Mouse (Mus musculus) MEL-GATA-1-ER (cell line): ENCODE measurements around the gene Prep.

Source experiments
- DNase-seq: peaks from one replicate; pipeline ENCODE4 v3.0.0-alpha.2; 2012; ENCODE audit warnings: low read depth; ENCODE audit errors: extremely low read depth

Gene Prep

GRCm38 (mm10) chr10:45114462-45114861 lies 47.5 kb downstream of the Prep start:
- no peak for DNase-seq

- no peak for DNase-seq
Observed at GRCm38 (mm10) chr10:45116832-45117231, 49.8 kb downstream of the Prep start.

GRCm38 (mm10) chr10:45118389-45118788 lies 51.4 kb downstream of the Prep start:
- no peak for DNase-seq

- no peak for DNase-seq
Observed at GRCm38 (mm10) chr10:45121637-45122036, 54.6 kb downstream of the Prep start.

GRCm38 (mm10) chr10:45122476-45122875 lies 55.5 kb downstream of the Prep start:
- no peak for DNase-seq

- no peak for DNase-seq
Observed at GRCm38 (mm10) chr10:45123011-45123410, 56.0 kb downstream of the Prep start.

- no peak for DNase-seq
Observed at GRCm38 (mm10) chr10:45129105-45129504, 62.1 kb downstream of the Prep start.

- peak; percentile 65 for DNase-seq
Observed at GRCm38 (mm10) chr10:45130004-45130403, 63.0 kb downstream of the Prep start.

- DNase-seq, result no peak
Observed at GRCm38 (mm10) chr10:45132371-45132770, 65.4 kb downstream of the Prep start.

GRCm38 (mm10) chr10:45136806-45137205 lies 69.8 kb downstream of the Prep start:
- DNase-seq, result no peak

GRCm38 (mm10) chr10:45139910-45140309 lies 72.9 kb downstream of the Prep start:
- DNase-seq, result no peak

GRCm38 (mm10) chr10:45140474-45141212 lies 73.6 kb downstream of the Prep start:
- DNase-seq, result no peak

GRCm38 (mm10) chr10:45142359-45142758 lies 75.4 kb downstream of the Prep start:
- no peak for DNase-seq

- DNase-seq, result no peak
Observed at GRCm38 (mm10) chr10:45144038-45144817, 77.2 kb downstream of the Prep start.

- DNase-seq, result no peak
Observed at GRCm38 (mm10) chr10:45146821-45147220, 79.8 kb downstream of the Prep start.

GRCm38 (mm10) chr10:45151137-45151536 lies 84.1 kb downstream of the Prep start:
- no peak for DNase-seq

- no peak for DNase-seq
Observed at GRCm38 (mm10) chr10:45151771-45152692, 85.0 kb downstream of the Prep start.

- no peak for DNase-seq
Observed at GRCm38 (mm10) chr10:45154557-45155060, 87.6 kb downstream of the Prep start.

GRCm38 (mm10) chr10:45165851-45166250 lies 98.8 kb downstream of the Prep start:
- no peak for DNase-seq

- no peak for DNase-seq
Observed at GRCm38 (mm10) chr10:45173927-45174326, 106.9 kb downstream of the Prep start.

GRCm38 (mm10) chr10:45174345-45174744 lies 107.3 kb downstream of the Prep start:
- DNase-seq, result no peak
